9 mouse cellular contexts compared by ENCODE assay signal in genomic region chr12:37450366-37451156, GRCm38 (mm10).
DNase-seq lines count a peak whose midpoint lies in the region; ATAC-seq lines count a peak whose summit lies in the region.
"Had no signal": no experiment of that assay in that cellular context is flagged by ENCODE, and none has a peak within 500 bp of the region (broad histone marks: within the 10 kb centered on the region; RNA-seq: fewer than 3 reads in every experiment).

No protein-coding gene starts in this region.

- H3K9me3 ChIP-seq in forebrain, embryonic 10.5 days: no peaks in the 10 kb centered on the region
- no peaks in the 10 kb centered on the region for H3K9me3 ChIP-seq in limb, embryonic 10.5 days (replicated peaks)
- no peaks in the 10 kb centered on the region for H3K9me3 ChIP-seq in neural tube, embryonic 14.5 days (ENCODE audit: control insufficient read depth, low read length)
- H3K9me3 ChIP-seq: embryonic facial prominence, embryonic 15.5 days had no signal

- no peak overlapping the region for H3K27ac ChIP-seq in forebrain, embryonic 10.5 days
- H3K27ac ChIP-seq in limb, embryonic 10.5 days: no peak overlapping the region
- H3K27ac ChIP-seq in neural tube, embryonic 14.5 days (ENCODE audit: low read depth, low read length): no peak overlapping the region
- H3K27ac ChIP-seq: embryonic facial prominence, embryonic 15.5 days had no signal

- no peaks in the 10 kb centered on the region for H3K27me3 ChIP-seq in forebrain, embryonic 10.5 days (ENCODE audit: poor library complexity, severe bottlenecking)
- no peaks in the 10 kb centered on the region for H3K27me3 ChIP-seq in limb, embryonic 10.5 days (ENCODE audit: low read depth, poor library complexity, severe bottlenecking)
- H3K27me3 ChIP-seq in neural tube, embryonic 14.5 days (ENCODE audit: control insufficient read depth, insufficient read depth, low read length): no peaks in the 10 kb centered on the region
- H3K27me3 ChIP-seq: embryonic facial prominence, embryonic 15.5 days had no signal

- H3K9ac ChIP-seq in neural tube, embryonic 14.5 days (replicated peaks; ENCODE audit: low read depth, low read length): no peak overlapping the region
- H3K9ac ChIP-seq: embryonic facial prominence, embryonic 15.5 days had no signal

- H3K36me3 ChIP-seq in forebrain, embryonic 10.5 days (replicated peaks): no peaks in the 10 kb centered on the region
- H3K36me3 ChIP-seq in limb, embryonic 10.5 days: no peaks in the 10 kb centered on the region
- H3K36me3 ChIP-seq in neural tube, embryonic 14.5 days (ENCODE audit: control insufficient read depth, insufficient read depth, low read length): no peaks in the 10 kb centered on the region
- H3K36me3 ChIP-seq: embryonic facial prominence, embryonic 15.5 days had no signal

- peaks cover 14% of the 10 kb centered on the region for H3K4me1 ChIP-seq in forebrain, embryonic 10.5 days
- peaks cover 12% of the 10 kb centered on the region for H3K4me1 ChIP-seq in limb, embryonic 10.5 days
- no peaks in the 10 kb centered on the region for H3K4me1 ChIP-seq in neural tube, embryonic 14.5 days (ENCODE audit: control insufficient read depth, insufficient read depth, low read length)
- H3K4me1 ChIP-seq: embryonic facial prominence, embryonic 15.5 days had no signal

- H3K4me2 ChIP-seq in neural tube, embryonic 14.5 days (ENCODE audit: low read depth, low read length): no peak overlapping the region
- H3K4me2 ChIP-seq: embryonic facial prominence, embryonic 15.5 days had no signal

- 20% methylated on average over 6 of the region's 6 CpGs for WGBS in forebrain, embryonic 10.5 days
- 16% methylated on average over 6 of the region's 6 CpGs for WGBS in limb, embryonic 10.5 days
- WGBS in neural tube, embryonic 14.5 days: 13% methylated on average over 6 of the region's 6 CpGs

- no peak overlapping the region for H3K4me3 ChIP-seq in forebrain, embryonic 10.5 days
- H3K4me3 ChIP-seq in limb, embryonic 10.5 days: no peak overlapping the region
- no peak overlapping the region for H3K4me3 ChIP-seq in neural tube, embryonic 14.5 days (ENCODE audit: low read depth, low read length)
- H3K4me3 ChIP-seq: embryonic facial prominence, embryonic 15.5 days had no signal

- ATAC-seq in neural tube, embryonic 14.5 days (ENCODE audit: low read depth): peak; percentile 73; the same call in 1 of the 2 replicates

- DNase-seq in ovary, postnatal 14 days (ENCODE audit: low spot score): peak; percentile 26
- DNase-seq in ovary, postnatal 10 days (ENCODE audit: low spot score): no peak
- DNase-seq in adrenal gland, postnatal 36 days: peak; percentile 34 to 55
- DNase-seq in forebrain, embryonic 10.5 days (ENCODE audit: extremely low spot score, low spot score): peak; percentile 30
- peak; percentile 54 for DNase-seq in kidney, adult 9 months
- peak; percentile 67 for DNase-seq in limb, embryonic 10.5 days (ENCODE audit: low spot score)
- DNase-seq in natural killer cell, adult 2 months (ENCODE audit: low spot score in 2 of 2): no peak

Comparison
In these comparisons a context has a peak if more than half of its experiments do, and no peak if none do; other contexts are left out.
1. DNase-seq: peak in ovary, postnatal 14 days (single experiment), adrenal gland, postnatal 36 days (2 of 2), forebrain, embryonic 10.5 days (single experiment), kidney, adult 9 months (single experiment) and limb, embryonic 10.5 days (single experiment); none in ovary, postnatal 10 days (single experiment) and natural killer cell, adult 2 months (0 of 2).